Mouse (Mus musculus) embryonic facial prominence, embryonic 15.5 days (tissue): ENCODE data around the gene Cspg5. TPM values are rescaled to one million over a fixed set of nuclear protein-coding genes. Genes with fewer than 3 reads are reported as not detected.

Source experiments
- ATAC-seq: fragments of 200-750 bp; cut with Nextera tagmentation; 2 replicates; pipeline ENCODE4 v1.8.0; 2017; ENCODE audit warnings: low read depth, moderate TSS enrichment; ENCODE audit not compliant: insufficient number of reproducible peaks, low FRiP score, low TSS enrichment
- H3K27ac ChIP-seq: fragments of 300-500 bp; sonication (generic); replicated peaks from 2 replicates; pipeline ENCODE4 v1.5.1; 2015; ENCODE audit warnings: mild to moderate bottlenecking, inconsistent platforms
- H3K27me3 ChIP-seq: fragments of 300-500 bp; sonication (generic); 2 replicates; pipeline ENCODE4 v1.6.1; 2015; ENCODE audit warnings: inconsistent platforms
- H3K36me3 ChIP-seq: fragments of 300-500 bp; sonication (generic); 2 replicates; pipeline ENCODE4 v1.6.1; 2015; ENCODE audit warnings: mild to moderate bottlenecking, inconsistent platforms
- H3K4me1 ChIP-seq: fragments of 300-500 bp; sonication (generic); 2 replicates; pipeline ENCODE4 v1.6.1; 2015; ENCODE audit warnings: inconsistent platforms
- H3K4me2 ChIP-seq: fragments of 300-500 bp; sonication (generic); replicated peaks from 2 replicates; pipeline ENCODE4 v1.6.1; 2015; ENCODE audit warnings: mild to moderate bottlenecking, inconsistent platforms
- H3K4me3 ChIP-seq: fragments of 300-500 bp; sonication (generic); replicated peaks from 2 replicates; pipeline ENCODE4 v1.5.1; 2015; ENCODE audit warnings: mild to moderate bottlenecking, inconsistent platforms
- H3K9ac ChIP-seq: fragments of 300-500 bp; sonication (generic); 2 replicates; pipeline ENCODE4 v1.6.1; 2015; ENCODE audit warnings: inconsistent platforms
- H3K9me3 ChIP-seq: fragments of 300-500 bp; sonication (generic); replicated peaks from 2 replicates; pipeline ENCODE4 v1.6.1; 2016; ENCODE audit warnings: inconsistent platforms
- WGBS: fragments of 180-500 bp; shearing (Covaris S2); methylation state at CpG from one replicate; pipeline ENCODE4 v1.1.7; 2015; 5-methylcytosine and 5-hydroxymethylcytosine counted together
- polyA plus RNA-seq: library from polyadenylated mRNA; unstranded; fragments of >200 nt; fragmentation: Nextera tagmentation; extraction: Ambion mirVana; gene quantifications from 2 replicates; pipeline ENCODE4 v1.2.1, GENCODE M21; 2015

The Cspg5 gene
- polyA plus RNA-seq, 1 experiment from 2014 or later: 14.7 TPM

- 66% methylated on average over 15 of the region's 15 CpGs for WGBS
- H3K4me1 ChIP-seq: peaks cover 2% of the 10 kb centered on the region
- no peak overlapping the region for H3K9ac ChIP-seq
- H3K27ac ChIP-seq: no peak overlapping the region
- H3K4me3 ChIP-seq: no peak overlapping the region
- no peaks in the 10 kb centered on the region for H3K36me3 ChIP-seq
- no peaks in the 10 kb centered on the region for H3K9me3 ChIP-seq
- H3K27me3 ChIP-seq: no peaks in the 10 kb centered on the region
- ATAC-seq: no peak
- H3K4me2 ChIP-seq: no peak overlapping the region
Measured at GRCm38 (mm10) chr9:110255407-110256019, 11.9 kb downstream of the Cspg5 start.

- Histone ChIP-seq H3K9me3 (no peaks in the 10 kb centered on the region), H3K36me3 (no peaks in the 10 kb centered on the region), H3K4me1 (no peaks in the 10 kb centered on the region), H3K27ac (no peak overlapping the region), H3K9ac (no peak overlapping the region), H3K4me3 (no peak overlapping the region), H3K27me3 (no peaks in the 10 kb centered on the region), H3K4me2 (no peak overlapping the region)
- ATAC-seq: no peak
- WGBS: 77% methylated on average over 6 of the region's 6 CpGs
Measured at GRCm38 (mm10) chr9:110258646-110259045, 15.1 kb downstream of the Cspg5 start.

- Histone ChIP-seq H3K9ac (no peak overlapping the region), H3K27ac (no peak overlapping the region), H3K4me2 (no peak overlapping the region), H3K27me3 (no peaks in the 10 kb centered on the region), H3K36me3 (no peaks in the 10 kb centered on the region), H3K4me3 (no peak overlapping the region), H3K4me1 (no peaks in the 10 kb centered on the region), H3K9me3 (no peaks in the 10 kb centered on the region)
- WGBS: 79% methylated on average over 3 of the region's 3 CpGs
- ATAC-seq: no peak
Measured at GRCm38 (mm10) chr9:110259118-110259517, 15.5 kb downstream of the Cspg5 start.

GRCm38 (mm10) chr9:110263181-110263580, 19.6 kb downstream of the Cspg5 start:
- WGBS: 90% methylated on average over 8 of the region's 8 CpGs
- Histone ChIP-seq H3K27me3 (no peaks in the 10 kb centered on the region), H3K9ac (no peak overlapping the region), H3K36me3 (no peaks in the 10 kb centered on the region), H3K4me2 (no peak overlapping the region), H3K4me3 (no peak overlapping the region), H3K9me3 (no peaks in the 10 kb centered on the region), H3K27ac (no peak overlapping the region), H3K4me1 (no peaks in the 10 kb centered on the region)
- ATAC-seq: no peak; the same call in 1 of the 2 replicates

- 62% methylated on average over 9 of the region's 9 CpGs for whole genome bisulfite sequencing
- no peak overlapping the region for H3K9ac ChIP-seq
- no peaks in the 10 kb centered on the region for H3K4me1 ChIP-seq
- H3K27me3 ChIP-seq: no peaks in the 10 kb centered on the region
- ATAC-seq: no peak
- no peaks in the 10 kb centered on the region for H3K36me3 ChIP-seq
- no peaks in the 10 kb centered on the region for H3K9me3 ChIP-seq
- no peak overlapping the region for H3K27ac ChIP-seq
- no peak overlapping the region for H3K4me3 ChIP-seq
- H3K4me2 ChIP-seq: no peak overlapping the region
Measured at GRCm38 (mm10) chr9:110264991-110265390, 21.4 kb downstream of the Cspg5 start.

- no peaks in the 10 kb centered on the region for H3K36me3 ChIP-seq
- ATAC-seq: no peak
- no peak overlapping the region for H3K4me3 ChIP-seq
- H3K27ac ChIP-seq: no peak overlapping the region
- no peak overlapping the region for H3K9ac ChIP-seq
- H3K4me2 ChIP-seq: no peak overlapping the region
- no peaks in the 10 kb centered on the region for H3K9me3 ChIP-seq
- WGBS: 71% methylated on average over 10 of the region's 10 CpGs
- H3K27me3 ChIP-seq: no peaks in the 10 kb centered on the region
- H3K4me1 ChIP-seq: no peaks in the 10 kb centered on the region
Measured at GRCm38 (mm10) chr9:110268416-110268815, 24.8 kb downstream of the Cspg5 start.

GRCm38 (mm10) chr9:110272330-110272729, 28.7 kb downstream of the Cspg5 start:
- no peak for ATAC-seq
- no peaks in the 10 kb centered on the region for H3K4me1 ChIP-seq

GRCm38 (mm10) chr9:110273507-110273906, 29.9 kb downstream of the Cspg5 start:
- Histone ChIP-seq H3K27me3 (no peaks in the 10 kb centered on the region), H3K4me3 (no peak overlapping the region), H3K36me3 (no peaks in the 10 kb centered on the region), H3K4me1 (no peaks in the 10 kb centered on the region), H3K4me2 (no peak overlapping the region), H3K27ac (no peak overlapping the region), H3K9ac (no peak overlapping the region), H3K9me3 (no peaks in the 10 kb centered on the region)
- 68% methylated on average over 4 of the region's 4 CpGs for WGBS
- no peak for ATAC-seq

More at GRCm38 (mm10) chr9:110272330-110272729, 28.7 kb downstream of the Cspg5 start:
- no peak overlapping the region for H3K4me3 ChIP-seq
- no peak overlapping the region for H3K27ac ChIP-seq
- no peak overlapping the region for H3K9ac ChIP-seq
- no peaks in the 10 kb centered on the region for H3K36me3 ChIP-seq
- H3K27me3 ChIP-seq: no peaks in the 10 kb centered on the region
- H3K9me3 ChIP-seq: no peaks in the 10 kb centered on the region
- no peak overlapping the region for H3K4me2 ChIP-seq
- 91% methylated on average over 3 of the region's 3 CpGs for WGBS

- H3K4me2 ChIP-seq: no peak overlapping the region
- H3K36me3 ChIP-seq: no peaks in the 10 kb centered on the region
- H3K4me1 ChIP-seq: no peaks in the 10 kb centered on the region
- H3K4me3 ChIP-seq: no peak overlapping the region
- no peak for ATAC-seq
- H3K27me3 ChIP-seq: no peaks in the 10 kb centered on the region
- H3K27ac ChIP-seq: no peak overlapping the region
- WGBS: 50% methylated on average over 5 of the region's 5 CpGs
- H3K9me3 ChIP-seq: no peaks in the 10 kb centered on the region
- no peak overlapping the region for H3K9ac ChIP-seq
Measured at GRCm38 (mm10) chr9:110275882-110276281, 32.3 kb downstream of the Cspg5 start.

- Histone ChIP-seq H3K4me1 (no peaks in the 10 kb centered on the region), H3K27ac (no peak overlapping the region), H3K9ac (no peak overlapping the region), H3K27me3 (no peaks in the 10 kb centered on the region), H3K4me2 (no peak overlapping the region), H3K4me3 (no peak overlapping the region), H3K9me3 (no peaks in the 10 kb centered on the region), H3K36me3 (no peaks in the 10 kb centered on the region)
- no peak for ATAC-seq
- WGBS: 65% methylated on average over 8 of the region's 8 CpGs
Measured at GRCm38 (mm10) chr9:110277431-110277881, 33.9 kb downstream of the Cspg5 start.

GRCm38 (mm10) chr9:110284075-110284697, 40.6 kb downstream of the Cspg5 start:
- Histone ChIP-seq H3K36me3 (no peaks in the 10 kb centered on the region), H3K9ac (no peak overlapping the region), H3K9me3 (no peaks in the 10 kb centered on the region), H3K4me3 (no peak overlapping the region), H3K27ac (no peak overlapping the region), H3K4me2 (no peak overlapping the region), H3K27me3 (no peaks in the 10 kb centered on the region), H3K4me1 (no peaks in the 10 kb centered on the region)
- ATAC-seq: no peak
- 88% methylated on average over 10 of the region's 10 CpGs for WGBS
